Mouse (Mus musculus) spleen, postnatal 4 days (tissue): ENCODE measurements around the gene Sec24a.
"Not testable (repeated sequence)": the region's sequence is repeated elsewhere in the genome, so short reads cannot be mapped to it uniquely, and the experiment has no call there.

Experiments used
- DNase-seq, 2 experiments: peaks; one replicate each; pipeline ENCODE4 v3.0.0; 2022; ENCODE audit warnings: low spot score in 2 of 2

Sec24a gene

GRCm38 (mm10) chr11:51759941-51760657 is 3.3 kb downstream of the Sec24a start:
- no peak for DNase-seq

DNA sequence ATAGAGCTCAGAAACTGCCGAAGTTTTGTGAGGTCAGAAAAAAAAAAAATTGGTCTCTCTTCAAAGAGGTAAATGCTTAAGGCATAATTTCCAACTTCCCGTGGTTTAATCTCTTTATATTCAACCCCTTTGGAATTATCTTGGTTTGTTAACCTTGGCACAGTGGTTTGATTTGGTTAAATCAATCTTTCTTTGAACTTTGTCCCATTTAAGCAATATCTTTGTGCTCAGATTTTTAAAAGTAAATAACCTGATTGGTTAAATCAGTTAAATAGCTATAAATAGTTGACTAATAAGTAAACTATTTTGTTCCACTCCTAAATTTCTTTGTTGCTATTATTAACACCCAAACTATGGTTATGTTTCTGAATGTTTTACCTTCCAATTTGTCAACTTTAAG is 4.2 kb downstream of the Sec24a start:
- DNase-seq, result no peak

DNA sequence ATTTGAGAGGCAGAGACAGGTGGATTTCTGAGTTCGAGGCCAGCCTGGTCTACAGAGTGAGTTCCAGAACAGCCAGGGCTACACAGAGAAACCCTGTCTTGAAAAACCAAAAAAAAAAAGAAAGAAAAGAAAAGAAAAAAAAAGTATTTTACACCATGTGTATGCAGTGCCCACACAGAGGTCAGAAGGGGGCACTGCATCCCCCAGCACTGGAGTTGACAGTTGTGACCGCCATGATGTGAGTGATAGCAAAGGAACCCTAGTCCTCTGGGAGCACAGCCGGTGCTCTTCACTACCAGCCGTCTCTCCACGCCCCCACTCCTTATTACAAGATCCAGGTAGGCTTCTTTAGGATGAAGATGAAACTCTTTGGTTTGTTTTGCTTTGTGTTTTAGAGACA is 5.2 kb downstream of the Sec24a start:
- not testable (repeated sequence) for DNase-seq

GRCm38 (mm10) chr11:51757625-51758024 is 5.8 kb downstream of the Sec24a start:
- no peak for DNase-seq

- DNase-seq, result no peak
Observed at GRCm38 (mm10) chr11:51757023-51757422, 6.4 kb downstream of the Sec24a start.

GRCm38 (mm10) chr11:51756352-51756771 is 7.1 kb downstream of the Sec24a start:
- DNase-seq, result peak; percentile 89 to 95

- peak in 1 of 2 experiments; percentile 47 for DNase-seq
Observed at GRCm38 (mm10) chr11:51755621-51756311, 7.7 kb downstream of the Sec24a start.

- DNase-seq, result not testable (repeated sequence)
Observed at GRCm38 (mm10) chr11:51751623-51752225, 11.7 kb downstream of the Sec24a start.

DNA sequence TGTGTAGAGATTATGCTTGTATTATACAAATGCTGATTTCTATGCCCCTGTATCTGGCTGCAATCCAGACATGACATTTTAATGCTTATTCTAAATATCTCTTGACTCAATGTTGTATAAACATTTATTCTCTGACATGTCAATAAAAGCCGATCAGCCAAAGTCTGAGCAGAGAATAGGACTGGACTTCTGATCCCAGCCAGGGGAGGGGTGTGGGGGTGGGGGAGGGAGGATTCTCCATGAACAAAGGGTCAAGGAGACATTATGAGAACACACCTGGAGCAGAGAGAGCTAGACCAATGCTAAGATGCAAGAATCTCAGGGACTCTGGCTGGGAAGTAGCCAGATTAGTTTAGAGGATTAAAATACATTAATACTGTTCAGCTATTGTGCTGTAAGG is 17.3 kb downstream of the Sec24a start:
- no peak for DNase-seq

- no peak for DNase-seq
Observed at GRCm38 (mm10) chr11:51740701-51741100, 22.7 kb downstream of the Sec24a start.

- DNase-seq, result no peak
Observed at GRCm38 (mm10) chr11:51738651-51739403, 24.6 kb downstream of the Sec24a start.

DNA sequence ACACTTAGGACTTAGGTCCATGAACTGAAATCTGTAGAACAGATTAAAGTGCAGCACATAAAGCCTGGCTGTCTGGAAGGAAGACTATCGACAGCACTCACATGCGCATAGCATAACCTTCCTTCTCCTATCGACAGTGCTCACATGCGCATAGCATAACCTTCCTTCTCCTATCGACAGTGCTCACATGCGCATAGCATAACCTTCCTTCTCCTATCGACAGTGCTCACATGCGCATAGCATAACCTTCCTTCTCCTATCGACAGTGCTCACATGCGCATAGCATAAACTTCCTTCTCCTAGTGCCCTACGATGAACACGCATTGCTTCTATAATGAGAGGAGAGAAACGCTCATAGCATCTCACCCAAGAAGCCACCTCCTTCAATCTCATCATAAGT is 29.2 kb downstream of the Sec24a start:
- not testable (repeated sequence) for DNase-seq

DNA sequence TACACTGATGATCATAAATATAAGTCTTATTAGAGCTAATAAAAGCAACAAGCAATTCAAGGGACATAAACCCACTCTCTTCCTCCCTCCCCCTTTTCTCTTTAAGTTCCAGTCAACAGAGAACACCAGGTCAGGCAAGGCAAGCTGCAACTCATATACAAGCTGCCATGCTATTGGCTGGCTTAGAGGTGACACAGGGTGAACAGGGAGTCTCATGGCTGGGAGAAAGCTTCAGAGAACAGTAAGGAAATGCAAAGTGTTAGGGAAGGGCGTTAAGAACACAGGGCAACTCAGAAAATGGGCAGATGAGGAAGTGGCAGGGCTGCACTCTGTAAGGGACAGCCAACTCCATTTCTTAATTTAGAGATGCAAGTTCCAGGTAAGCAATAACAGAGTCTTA is 30.6 kb downstream of the Sec24a start:
- no peak for DNase-seq

DNA sequence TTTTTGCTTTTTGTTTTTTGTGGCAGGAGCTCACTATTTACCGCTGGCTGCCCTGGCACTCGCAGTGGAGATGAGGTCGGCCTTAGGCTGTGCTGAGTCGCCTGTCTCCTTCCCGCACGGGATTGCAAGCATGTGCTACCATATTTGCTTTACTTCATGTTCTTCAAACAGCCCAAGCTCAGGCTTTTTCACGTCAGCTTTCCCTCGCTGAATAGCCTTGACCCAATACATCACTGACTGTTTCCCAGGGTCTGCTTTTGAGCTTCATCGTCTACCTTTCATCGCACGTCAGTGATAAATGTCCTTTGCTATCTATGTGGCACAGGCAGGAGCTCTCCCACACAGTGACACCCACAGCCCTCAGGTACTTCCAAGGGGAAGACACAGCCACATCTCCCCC is 42.4 kb downstream of the Sec24a start:
- no peak for DNase-seq

GRCm38 (mm10) chr11:51707080-51707479 is 56.4 kb downstream of the Sec24a start:
- DNase-seq, result no peak

- no peak for DNase-seq
Observed at GRCm38 (mm10) chr11:51706451-51706850, 57.0 kb downstream of the Sec24a start.

GRCm38 (mm10) chr11:51703379-51703998 is 59.9 kb downstream of the Sec24a start:
- peak; percentile 33 to 78 for DNase-seq

GRCm38 (mm10) chr11:51702831-51703230 is 60.6 kb downstream of the Sec24a start:
- DNase-seq, result no peak

- no peak for DNase-seq
Observed at GRCm38 (mm10) chr11:51694984-51695383, 68.5 kb downstream of the Sec24a start.

DNA sequence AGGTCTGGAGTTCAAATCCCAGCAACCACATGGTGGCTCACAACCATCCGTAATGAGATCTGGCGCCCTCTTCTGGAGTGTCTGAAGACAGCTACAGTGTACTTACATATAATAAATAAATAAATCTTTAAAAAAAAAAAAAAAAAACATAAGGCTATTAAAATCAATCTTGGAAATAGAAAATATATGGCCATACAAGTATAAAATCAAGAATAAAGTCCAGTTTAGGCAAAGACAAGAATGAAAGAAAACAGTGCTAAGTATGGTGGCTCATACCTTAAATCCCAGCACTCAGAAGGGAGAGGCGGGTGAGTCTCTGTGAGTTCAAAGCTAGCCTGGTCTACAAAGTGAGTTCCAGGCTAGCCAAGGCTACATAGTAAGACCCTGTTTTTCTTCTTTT is 72.8 kb downstream of the Sec24a start:
- not testable (repeated sequence) for DNase-seq

GRCm38 (mm10) chr11:51689343-51689742 is 74.1 kb downstream of the Sec24a start:
- DNase-seq, result no peak
